Mouse (Mus musculus): ENCODE measurements around the gene Taf1b.

DNA sequence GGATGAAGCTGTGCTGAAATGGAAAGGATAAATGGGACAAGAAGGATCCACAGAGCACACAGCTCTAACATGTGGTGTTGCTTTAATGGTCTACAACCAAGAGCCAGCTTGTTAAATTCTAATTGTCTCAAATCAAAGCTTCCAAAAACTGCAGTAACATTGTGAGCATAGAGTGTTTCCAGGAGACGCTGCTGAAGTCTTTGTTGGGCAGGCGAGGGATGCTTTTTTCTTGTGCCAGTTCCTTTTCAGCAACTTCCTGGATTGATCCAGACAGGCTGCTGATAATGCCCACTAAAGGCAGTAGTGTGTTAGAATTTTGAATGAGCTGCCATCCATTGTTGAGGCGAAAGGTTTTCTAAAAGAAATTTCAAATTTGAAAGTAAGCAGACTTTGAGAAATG, 22.9 kb downstream of the Taf1b start:
- no peak for TF ChIP-seq EP300 (IDR thresholded peaks at IDR 0.05)
- no peak for TF ChIP-seq CTCF (IDR thresholded peaks at IDR 0.05)

All from lung, postnatal 0 days (tissue).